Mouse (Mus musculus): Measurements from ENCODE around the gene Sox4.

Sox4 gene

GRCm38 (mm10) chr13:28947740-28948441 is 5.6 kb downstream of the Sox4 start:
- DNase-seq (ENCODE audit: low spot score in 2 of 2): no peak

- DNase-seq (ENCODE audit: low spot score in 2 of 2): no peak
Measured at GRCm38 (mm10) chr13:28946565-28947135, 6.9 kb downstream of the Sox4 start.

- no peak for DNase-seq (ENCODE audit: low spot score in 2 of 2)
Measured at GRCm38 (mm10) chr13:28945681-28946080, 7.8 kb downstream of the Sox4 start.

- no peak for DNase-seq (ENCODE audit: low spot score in 2 of 2)
Measured at GRCm38 (mm10) chr13:28942926-28943325, 10.6 kb downstream of the Sox4 start.

- DNase-seq (ENCODE audit: low spot score in 2 of 2): no peak
Measured at GRCm38 (mm10) chr13:28941983-28942630, 11.4 kb downstream of the Sox4 start.

- no peak for DNase-seq (ENCODE audit: low spot score in 2 of 2)
Measured at GRCm38 (mm10) chr13:28933375-28933774, 20.1 kb downstream of the Sox4 start.

GRCm38 (mm10) chr13:28931776-28932175 is 21.7 kb downstream of the Sox4 start:
- no peak for DNase-seq (ENCODE audit: low spot score in 2 of 2)

GRCm38 (mm10) chr13:28931266-28931665 is 22.2 kb downstream of the Sox4 start:
- DNase-seq (ENCODE audit: low spot score in 2 of 2): no peak

GRCm38 (mm10) chr13:28930364-28930763 is 23.1 kb downstream of the Sox4 start:
- no peak for DNase-seq (ENCODE audit: low spot score in 2 of 2)

GRCm38 (mm10) chr13:28929936-28930335 is 23.6 kb downstream of the Sox4 start:
- no peak for DNase-seq (ENCODE audit: low spot score in 2 of 2)

GRCm38 (mm10) chr13:28923136-28923535 is 30.4 kb downstream of the Sox4 start:
- DNase-seq (ENCODE audit: low spot score in 2 of 2): no peak

- DNase-seq (ENCODE audit: low spot score in 2 of 2): no peak
Measured at GRCm38 (mm10) chr13:28917379-28918250, 35.9 kb downstream of the Sox4 start.

GRCm38 (mm10) chr13:28913656-28914055 is 39.9 kb downstream of the Sox4 start:
- DNase-seq (ENCODE audit: low spot score in 2 of 2): no peak

GRCm38 (mm10) chr13:28906981-28907380 is 46.5 kb downstream of the Sox4 start:
- no peak for DNase-seq (ENCODE audit: low spot score in 2 of 2)

All from right cerebral cortex, postnatal 10 days (tissue).